In the genomic region with DNA sequence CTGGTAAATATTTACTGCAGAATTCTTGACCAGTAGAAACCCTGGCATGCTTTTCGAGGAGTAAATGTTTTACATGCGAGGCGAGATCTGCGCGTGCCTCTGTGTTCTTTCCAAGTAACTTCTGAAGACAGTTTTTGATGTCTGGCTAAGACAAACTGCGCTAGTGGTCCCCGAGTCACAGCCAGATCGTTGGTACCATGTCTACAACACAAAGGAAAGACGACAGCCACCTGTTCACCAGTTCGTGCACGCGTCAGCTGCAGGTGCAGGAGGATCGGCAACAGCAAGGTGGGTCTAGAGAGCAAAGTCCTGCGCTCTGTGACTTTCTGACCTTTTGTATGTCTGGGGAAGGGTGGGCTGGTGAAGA, we compare ENCODE assay signal across 7 mouse cellular contexts. TPM values are rescaled to one million over a fixed set of nuclear protein-coding genes. Genes with fewer than 3 reads are reported as not detected.
DNase-seq lines count a peak whose midpoint lies in the region; ATAC-seq lines count a peak whose summit lies in the region.

No protein-coding gene starts in this region.

- no peaks in the 10 kb centered on the region for H3K36me3 ChIP-seq in hindbrain, embryonic 12.5 days
- H3K36me3 ChIP-seq in hindbrain, embryonic 11.5 days (ENCODE audit: control insufficient read depth, insufficient read depth, low read length) = no peaks in the 10 kb centered on the region
- no peaks in the 10 kb centered on the region for H3K36me3 ChIP-seq in hindbrain, embryonic 14.5 days (replicated peaks; ENCODE audit: control insufficient read depth, insufficient read depth)
- H3K36me3 ChIP-seq in midbrain, embryonic 16.5 days (ENCODE audit: control insufficient read depth, insufficient read depth, low read length) = no peaks in the 10 kb centered on the region

- no peak overlapping the region for H3K4me3 ChIP-seq in hindbrain, embryonic 12.5 days
- no peak overlapping the region for H3K4me3 ChIP-seq in hindbrain, embryonic 11.5 days (ENCODE audit: low read depth, low read length)
- no peak overlapping the region for H3K4me3 ChIP-seq in hindbrain, embryonic 14.5 days (replicated peaks; ENCODE audit: low read length)
- H3K4me3 ChIP-seq in midbrain, embryonic 16.5 days (ENCODE audit: low read depth, low read length) = no peak overlapping the region

- 89% methylated on average over 14 of the region's 14 CpGs for WGBS in hindbrain, embryonic 12.5 days
- WGBS in hindbrain, embryonic 11.5 days = 90% methylated on average over 14 of the region's 14 CpGs
- whole genome bisulfite sequencing in hindbrain, embryonic 14.5 days = 82% methylated on average over 14 of the region's 14 CpGs
- WGBS in midbrain, embryonic 16.5 days = 83% methylated on average over 14 of the region's 14 CpGs

- no peaks in the 10 kb centered on the region for H3K27me3 ChIP-seq in hindbrain, embryonic 12.5 days
- no peaks in the 10 kb centered on the region for H3K27me3 ChIP-seq in hindbrain, embryonic 11.5 days (ENCODE audit: control insufficient read depth, insufficient read depth, low read length)
- H3K27me3 ChIP-seq in hindbrain, embryonic 14.5 days (ENCODE audit: control insufficient read depth, insufficient read depth, low read length) = no peaks in the 10 kb centered on the region
- no peaks in the 10 kb centered on the region for H3K27me3 ChIP-seq in midbrain, embryonic 16.5 days (ENCODE audit: control insufficient read depth, insufficient read depth, low read depth, low read length)

- 0 out of 2 replicates have a peak overlapping the region, but pooled peaks have one; percentile 20 for H3K4me2 ChIP-seq in hindbrain, embryonic 12.5 days (replicated peaks)
- H3K4me2 ChIP-seq in hindbrain, embryonic 11.5 days (replicated peaks; ENCODE audit: low read depth, low read length) = no peak overlapping the region
- H3K4me2 ChIP-seq in hindbrain, embryonic 14.5 days (replicated peaks) = peak overlapping the region; percentile 25
- H3K4me2 ChIP-seq in midbrain, embryonic 16.5 days (ENCODE audit: low read length) = peak overlapping the region; percentile 51; the same call in 1 of the 2 replicates

- ATAC-seq in hindbrain, embryonic 12.5 days (ENCODE audit: low FRiP score) = no peak
- ATAC-seq in hindbrain, embryonic 11.5 days (ENCODE audit: low FRiP score) = no peak
- no peak for ATAC-seq in hindbrain, embryonic 14.5 days (ENCODE audit: low FRiP score)
- ATAC-seq in midbrain, embryonic 16.5 days = no peak

- H3K9me3 ChIP-seq in hindbrain, embryonic 12.5 days (replicated peaks) = no peaks in the 10 kb centered on the region
- no peaks in the 10 kb centered on the region for H3K9me3 ChIP-seq in hindbrain, embryonic 11.5 days (ENCODE audit: control insufficient read depth, low read length)
- no peaks in the 10 kb centered on the region for H3K9me3 ChIP-seq in hindbrain, embryonic 14.5 days (ENCODE audit: control insufficient read depth, low read length)
- H3K9me3 ChIP-seq in midbrain, embryonic 16.5 days (replicated peaks; ENCODE audit: control insufficient read depth, low read length, poor library complexity, severe bottlenecking) = no peaks in the 10 kb centered on the region

- no peak for DNase-seq in hindbrain, embryonic 11.5 days (ENCODE audit: low spot score)
- DNase-seq in hindbrain, embryonic 14.5 days (ENCODE audit: low spot score) = no peak
- DNase-seq in kidney, adult 18-20 months = peak; percentile 73
- no peak for DNase-seq in thymus, postnatal 4 days
- no peak for DNase-seq in adrenal gland, adult 2 months

- peaks cover 3% of the 10 kb centered on the region; the same call in 1 of the 2 replicates for H3K4me1 ChIP-seq in hindbrain, embryonic 12.5 days
- no peaks in the 10 kb centered on the region for H3K4me1 ChIP-seq in hindbrain, embryonic 11.5 days (replicated peaks; ENCODE audit: control insufficient read depth, insufficient read depth, low read length)
- no peaks in the 10 kb centered on the region for H3K4me1 ChIP-seq in hindbrain, embryonic 14.5 days (replicated peaks; ENCODE audit: control insufficient read depth, insufficient read depth, low read length)
- peaks cover 6% of the 10 kb centered on the region for H3K4me1 ChIP-seq in midbrain, embryonic 16.5 days (ENCODE audit: control insufficient read depth, insufficient read depth, low read length)

- H3K9ac ChIP-seq in hindbrain, embryonic 12.5 days = no peak overlapping the region
- H3K9ac ChIP-seq in hindbrain, embryonic 11.5 days (ENCODE audit: low read depth, low read length) = no peak overlapping the region
- H3K9ac ChIP-seq in hindbrain, embryonic 14.5 days = no peak overlapping the region
- no peak overlapping the region for H3K9ac ChIP-seq in midbrain, embryonic 16.5 days (ENCODE audit: low read depth, low read length)

- H3K27ac ChIP-seq in hindbrain, embryonic 12.5 days = no peak overlapping the region
- H3K27ac ChIP-seq in hindbrain, embryonic 11.5 days (ENCODE audit: low read depth, low read length) = no peak overlapping the region
- no peak overlapping the region for H3K27ac ChIP-seq in hindbrain, embryonic 14.5 days
- no peak overlapping the region for H3K27ac ChIP-seq in midbrain, embryonic 16.5 days (ENCODE audit: low read length)

RNA-seq across cellular contexts. Expression of a gene that starts 0.5 kb away (rescaled TPM):
- 4.8 and 7.1 TPM in 2 replicates for polyA plus RNA-seq in hindbrain, embryonic 12.5 days (2016; fragmentation: Nextera tagmentation; extraction: Ambion mirVana)
- 0.45 and 0.64 TPM in 2 replicates for polyA plus RNA-seq in hindbrain, embryonic 11.5 days (2014; fragmentation: Nextera tagmentation; extraction: Ambion mirVana)
- 8.8 and 15.1 TPM in 2 replicates for polyA plus RNA-seq in hindbrain, embryonic 14.5 days (2014; fragmentation: Nextera tagmentation; extraction: Ambion mirVana)
- 10.2 and 11.2 TPM in 2 replicates for polyA plus RNA-seq in midbrain, embryonic 16.5 days (2015; fragmentation: Nextera tagmentation; extraction: Ambion mirVana)
- not detected for total RNA-seq in adrenal gland, adult 2 months (2021)
- polyA plus RNA-seq in adrenal gland, adult 2 months (2012; rRNA removed) = not detected in 2 replicates
